Mouse (Mus musculus) bone marrow, adult 2 months (tissue): Measurements from ENCODE around the gene Rabgap1l.

Experiments used
- CTCF ChIP-seq: fragments of 200-500 bp; IDR thresholded peaks from 2 replicates; pipeline ENCODE4 v1.5.1; 2011; ENCODE audit warnings: low read length, control low read depth; ENCODE audit not compliant: control insufficient read depth, insufficient read depth
- POLR2A ChIP-seq: fragments of 200-500 bp; IDR thresholded peaks from 2 replicates; pipeline ENCODE4 v1.6.1; 2011; ENCODE audit warnings: low read depth, mild to moderate bottlenecking, control low read depth, low read length, borderline replicate concordance; ENCODE audit not compliant: control insufficient read depth

DNA sequence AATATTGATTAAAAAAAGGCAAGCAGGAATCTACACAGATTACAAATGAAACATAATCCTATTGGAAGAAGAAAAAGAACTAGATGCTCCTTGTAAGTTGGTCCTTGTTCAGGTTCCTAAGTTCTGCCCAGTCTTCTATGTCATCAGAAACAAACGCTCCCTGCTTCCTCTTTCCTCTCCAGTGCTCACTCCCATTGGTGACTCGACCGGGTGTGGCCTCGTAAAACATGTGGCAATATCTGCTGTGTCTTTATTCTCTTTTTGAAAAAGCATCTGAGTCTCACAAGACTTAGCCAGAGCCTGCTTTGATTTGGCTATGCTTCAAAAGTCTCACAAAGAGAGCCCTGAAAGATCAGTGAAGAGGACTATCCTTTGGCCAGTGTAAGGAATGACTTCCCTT, 512.4 kb downstream of the Rabgap1l start:
- TF ChIP-seq CTCF (no peak), POLR2A (no peak)
